Mouse (Mus musculus): Measurements from ENCODE around the gene Atrip. TPM values are rescaled to one million over a fixed set of nuclear protein-coding genes. Genes with fewer than 3 reads are reported as not detected.

Atrip gene
- 6.2 and 6.7 TPM in 2 replicates for polyA plus RNA-seq (2012; rRNA removed)

DNA sequence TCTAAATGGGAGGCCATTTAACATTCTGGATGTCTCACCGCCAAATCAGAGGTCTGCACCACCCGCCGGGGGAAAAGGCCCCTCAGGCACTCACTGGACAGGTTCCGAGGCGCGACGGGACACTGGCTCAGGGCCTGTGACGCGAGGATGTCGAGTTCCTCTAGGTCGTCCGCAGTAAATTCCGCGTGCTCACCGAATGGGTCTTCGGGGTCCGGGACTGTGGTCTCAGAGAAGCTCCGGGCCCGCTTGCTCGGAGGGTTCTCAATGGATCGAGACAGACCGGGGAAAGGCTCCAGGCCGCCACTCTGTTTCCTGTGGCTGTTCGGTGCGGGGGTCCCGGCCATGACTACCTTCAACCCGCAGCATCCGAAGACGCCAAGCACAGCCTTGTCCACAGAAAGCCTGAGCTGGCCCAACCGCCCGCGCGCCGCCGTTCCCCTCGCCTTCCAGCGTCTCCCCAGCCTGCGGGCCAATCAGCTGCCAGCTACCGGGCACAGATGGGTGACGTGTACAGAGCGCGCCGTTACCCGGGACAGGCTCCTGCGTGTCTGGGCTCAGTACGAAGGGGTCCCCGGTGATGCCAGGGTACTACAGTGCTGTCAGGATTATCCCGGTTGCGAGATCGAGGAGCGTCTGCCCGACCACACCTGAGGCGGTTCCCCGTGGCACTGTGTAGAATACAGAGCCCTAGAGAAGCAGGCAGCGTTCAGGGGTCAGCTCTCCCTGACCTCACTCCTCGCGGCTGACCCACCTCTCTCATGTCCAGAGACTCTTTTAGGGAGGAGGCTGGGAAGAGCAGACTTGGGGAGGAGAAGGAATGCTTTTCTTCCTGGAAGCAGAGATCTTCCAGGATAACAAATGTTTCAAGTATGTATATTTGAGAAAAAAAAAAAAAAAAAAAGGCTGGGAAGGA, at the start of gene Atrip:
Gene Atrip, minus strand, starts transcription at position 464 of the 913 bp plus-strand sequence.

DNA sequence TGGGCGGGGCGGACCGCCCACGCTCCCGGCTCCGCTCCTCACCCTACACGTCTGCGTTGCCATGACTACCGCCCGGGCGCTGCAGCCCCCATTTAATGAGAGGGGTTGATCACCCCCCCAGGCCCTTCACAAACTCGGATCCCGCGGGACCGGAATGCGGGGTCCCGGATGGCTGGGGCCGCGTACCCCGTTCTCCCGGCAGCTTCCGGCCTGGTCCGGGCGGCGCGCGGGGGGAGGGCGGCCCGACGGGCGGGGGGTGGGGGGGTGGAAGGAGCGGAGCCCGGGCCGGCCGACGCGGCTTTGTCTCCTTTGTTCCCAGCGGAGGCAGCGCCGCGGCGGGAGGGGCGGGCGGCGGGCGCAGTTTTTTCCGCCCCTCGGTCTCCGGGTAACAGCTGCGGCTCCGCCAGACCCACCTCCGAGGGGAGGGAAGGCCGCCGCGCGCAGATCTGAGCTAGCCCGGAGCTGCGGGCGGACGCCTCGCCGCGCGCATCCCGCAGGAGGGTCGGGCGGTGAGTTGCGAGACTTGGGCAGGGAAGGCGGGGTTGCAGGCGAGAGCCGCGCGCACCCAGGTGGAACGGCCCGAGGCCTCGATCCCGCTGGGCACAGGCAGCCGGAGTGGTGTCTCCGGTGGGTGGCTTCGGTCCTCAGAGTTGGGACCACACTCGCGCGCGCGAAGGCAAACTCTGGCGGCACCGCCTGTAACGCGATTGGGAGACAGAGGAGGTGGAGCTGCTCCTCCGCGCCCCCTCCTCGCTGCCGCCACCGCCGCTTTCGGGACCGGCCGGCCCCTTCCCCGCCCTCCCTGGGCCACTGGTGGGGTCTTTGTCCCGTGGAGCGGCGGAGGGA, 21.4 kb upstream of the Atrip start, which contains the start of gene Plxnb1:
Gene Plxnb1, plus strand, starts transcription at position 253 of the 846 bp plus-strand sequence.

DNA sequence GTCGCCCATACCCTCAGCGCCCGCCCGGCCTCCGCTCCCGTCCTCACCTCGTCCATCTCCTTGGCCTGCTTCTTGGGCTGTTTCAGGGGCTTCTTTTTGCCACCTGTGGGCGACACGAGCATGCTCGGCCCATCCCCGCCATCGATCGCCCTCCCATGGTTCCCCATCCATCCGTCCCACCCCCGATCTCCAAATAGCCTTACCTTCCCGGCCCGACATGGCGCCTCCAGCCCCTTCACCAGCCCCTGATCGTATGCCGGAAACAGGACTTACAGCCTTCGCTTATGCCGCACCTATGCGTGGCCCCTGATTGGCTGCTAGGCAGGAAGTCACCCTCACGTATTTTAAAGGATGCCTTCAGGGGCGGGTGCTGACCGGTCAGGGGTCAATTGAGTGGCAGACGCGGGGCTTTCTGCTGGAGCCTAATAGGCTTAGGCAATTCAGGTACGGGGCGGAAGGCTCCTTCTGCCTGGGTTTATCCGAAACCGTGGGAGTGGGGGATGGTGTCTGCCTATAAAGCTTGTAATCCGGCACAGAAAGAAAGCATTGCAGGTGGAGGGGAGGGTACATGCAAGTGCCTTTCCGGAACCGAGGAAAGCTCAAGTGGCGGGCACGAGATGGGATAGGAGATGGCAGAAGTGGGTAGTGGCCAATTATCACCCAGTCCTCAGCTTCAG, 8.3 kb upstream of the Atrip start, which contains the start of the genes Ccdc51 and Tma7:
Gene Ccdc51, plus strand, starts transcription at position 370 of the 677 bp plus-strand sequence.
Gene Tma7, minus strand, starts transcription at position 464 of the 677 bp plus-strand sequence.

GRCm38 (mm10) chr9:109059136-109059903, 14.6 kb downstream of the Atrip start, which contains the start of gene Trex1:
Gene Trex1 (minus strand): TSS chr9:109059734.

DNA sequence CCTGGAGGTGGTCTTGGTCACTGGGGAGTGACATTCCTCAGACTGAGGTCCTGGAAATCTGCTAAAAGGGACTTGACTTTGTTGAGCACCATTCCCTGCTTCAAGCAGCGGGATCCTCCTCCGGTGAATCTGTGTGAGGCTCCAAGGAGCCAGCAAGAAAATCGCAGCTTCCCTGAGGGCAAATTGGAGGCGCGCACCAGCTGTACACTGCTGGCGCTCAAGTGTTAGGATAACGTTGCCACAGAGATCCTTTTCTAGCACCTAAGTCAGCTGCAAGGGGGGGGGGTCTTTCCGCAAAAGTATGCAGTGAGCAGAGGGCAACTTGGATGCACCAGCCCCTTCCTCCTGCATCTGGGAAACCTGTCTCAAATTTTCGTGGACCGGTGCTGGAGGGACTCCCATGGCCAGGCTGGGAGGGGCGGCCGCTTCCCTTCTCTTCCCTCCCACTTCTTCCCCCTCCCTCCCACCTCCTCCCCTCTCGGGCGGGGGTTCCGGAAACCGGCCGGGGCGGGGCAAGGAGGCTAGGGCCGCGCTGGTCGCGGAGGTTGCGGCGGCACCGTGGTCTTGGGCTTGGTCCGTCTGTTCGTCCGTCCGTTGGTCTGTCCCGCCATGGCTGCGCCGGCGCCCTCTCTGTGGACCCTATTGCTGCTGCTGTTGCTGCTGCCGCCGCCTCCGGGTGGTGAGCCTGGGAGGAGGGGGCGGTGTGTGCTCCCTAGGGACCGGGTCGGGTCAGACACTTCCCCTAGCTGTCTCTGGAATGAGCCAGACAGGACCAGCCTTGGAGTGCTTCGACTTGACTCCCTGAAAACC, 35.6 kb downstream of the Atrip start, which contains the start of gene Shisa5:
Gene Shisa5, plus strand, starts transcription at position 480 of the 810 bp plus-strand sequence.

Other genes starting within 250 kb of the Atrip start
- gene Celsr3, start 247.8 kb downstream of the Atrip start, polyA plus RNA-seq (2012; rRNA removed) = 0.41 and 0.63 TPM in 2 replicates
- 2.7 and 2.8 TPM in 2 replicates for gene Slc26a6, start 220.8 kb downstream of the Atrip start, polyA plus RNA-seq (2012; rRNA removed)
- gene Tmem89, start 159.5 kb downstream of the Atrip start, polyA plus RNA-seq (2012; rRNA removed) = 0.04 TPM in 1 of 2 replicates, not detected in the other
- gene Uqcrc1, start 137.5 kb downstream of the Atrip start, polyA plus RNA-seq (2012; rRNA removed) = 224 and 244 TPM in 2 replicates
- 0.51 and 0.59 TPM in 2 replicates for gene Col7a1, start 120.5 kb downstream of the Atrip start, polyA plus RNA-seq (2012; rRNA removed)
- 0.04 TPM in 1 of 2 replicates, not detected in the other for gene Ucn2, start 88.1 kb downstream of the Atrip start, polyA plus RNA-seq (2012; rRNA removed)
- 4.6 and 6.5 TPM in 2 replicates for gene Pfkfb4, start 82.3 kb downstream of the Atrip start, polyA plus RNA-seq (2012; rRNA removed)
- gene Shisa5, start 35.6 kb downstream of the Atrip start, polyA plus RNA-seq (2012; rRNA removed) = 30.0 and 37.0 TPM in 2 replicates
- 23.2 and 25.4 TPM in 2 replicates for gene Trex1, start 14.4 kb downstream of the Atrip start, polyA plus RNA-seq (2012; rRNA removed)
- 6.0 and 6.4 TPM in 2 replicates for gene Ccdc51, start 8.4 kb upstream of the Atrip start, polyA plus RNA-seq (2012; rRNA removed)
- gene Tma7, start 8.5 kb upstream of the Atrip start, polyA plus RNA-seq (2012; rRNA removed) = 60.6 and 66.8 TPM in 2 replicates
- gene Plxnb1, start 21.3 kb upstream of the Atrip start, polyA plus RNA-seq (2012; rRNA removed) = 4.8 and 5.9 TPM in 2 replicates
- gene Fbxw21, start 87.9 kb upstream of the Atrip start, polyA plus RNA-seq (2012; rRNA removed) = not detected in 2 replicates
- gene Fbxw13, start 121.9 kb upstream of the Atrip start, polyA plus RNA-seq (2012; rRNA removed) = 0.02 and 0.07 TPM in 2 replicates
- 0.02 TPM in 2 replicates for gene Fbxw20, start 160.6 kb upstream of the Atrip start, polyA plus RNA-seq (2012; rRNA removed)
- gene Fbxw14, start 213.6 kb upstream of the Atrip start, polyA plus RNA-seq (2012; rRNA removed) = 0.06 TPM in 1 of 2 replicates, not detected in the other